Mouse (Mus musculus) mouse trophoblast stem cell (cell line): ENCODE data around the gene Olfr1175-ps.

ENCODE experiments used
- in situ Hi-C, 2 experiments: fragments of 300-500 bp; cut with MseI, MboI; formaldehyde crosslinking; loops; 2 replicates in 1 of 2; 3 replicates in 1 of 2; pipeline ENCODE4 v1.15.1; 2025

Gene Olfr1175-ps

DNA sequence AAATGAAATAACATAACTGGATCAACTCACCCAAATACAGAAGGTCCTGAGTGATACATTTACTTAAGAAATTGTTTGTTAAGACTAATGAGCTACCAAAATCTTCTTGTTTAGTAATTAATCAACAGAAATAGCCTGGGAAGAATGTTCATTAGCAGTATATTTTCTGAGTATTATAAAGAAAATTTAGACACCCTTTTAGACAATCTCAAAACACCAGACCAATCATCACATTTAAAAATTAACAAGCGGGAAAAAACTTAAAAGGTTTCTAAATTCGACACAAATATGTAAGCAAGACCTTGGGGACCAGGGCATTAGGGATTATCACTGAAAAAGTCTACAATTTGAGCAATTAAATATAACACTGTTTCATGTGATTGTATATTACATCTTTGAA, at the start of gene Olfr1175-ps:
Gene Olfr1175-ps, minus strand, starts transcription at position 101 of the 400 bp plus-strand sequence.
- in situ Hi-C loops, result no loop called here

- in situ Hi-C loops, result loop anchor here (25.0 kb wide), 1 partner anchor 1181 kb away; the partner anchor contains the start of gene Olfr1243 (in 2 of the 2)
Observed at GRCm38 (mm10) chr2:88356304-88356703, 29.3 kb upstream of the Olfr1175-ps start.

GRCm38 (mm10) chr2:88346392-88346791, 19.4 kb upstream of the Olfr1175-ps start, which contains the start of gene Olfr1177-ps:
TSS of gene Olfr1177-ps (minus strand) at chr2:88346492.
- in situ Hi-C loops, result no loop called here

DNA sequence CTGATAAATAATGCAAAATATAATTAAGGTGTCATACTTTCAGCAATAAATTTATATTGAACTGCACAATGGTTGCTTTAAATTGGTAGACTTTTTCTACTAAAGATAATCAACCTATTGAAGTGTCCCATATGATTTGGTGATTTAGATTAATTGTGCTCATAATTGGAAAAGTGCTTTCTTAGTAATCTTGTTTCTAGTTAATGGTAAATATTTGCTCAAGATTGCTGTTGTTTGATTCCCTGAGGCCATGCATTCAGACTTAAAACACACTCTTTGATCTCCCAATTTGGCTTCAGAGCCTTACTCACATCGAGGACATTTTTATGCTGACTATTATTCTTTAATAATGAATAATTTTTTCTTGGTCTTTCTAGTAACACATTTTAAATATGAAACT, 9.4 kb upstream of the Olfr1175-ps start, which contains the start of gene Olfr1176:
Gene Olfr1176, plus strand, starts transcription at position 301 of the 400 bp plus-strand sequence.
- in situ Hi-C loops, result no loop called here

- in situ Hi-C loops, result no loop called here
Observed at GRCm38 (mm10) chr2:88315035-88315434, 12.0 kb downstream of the Olfr1175-ps start, which contains the start of gene Olfr1174-ps. TSS of gene Olfr1174-ps (minus strand) at chr2:88315135.

GRCm38 (mm10) chr2:88279775-88280174, 47.2 kb downstream of the Olfr1175-ps start, which contains the start of gene Olfr1173:
TSS of gene Olfr1173 (minus strand) at chr2:88279875.
- in situ Hi-C loops, result no loop called here
